Mouse (Mus musculus) brain, embryonic 18.5 days (tissue): ENCODE measurements at regions not wholly inside any gene's neighbourhood (a gene's known extent, or its start where the extent isn't known, plus 50 kb on each side); places are given as distances from the start of the nearest gene placed in this dataset.
"Not testable (repeated sequence)": the region's sequence is repeated elsewhere in the genome, so short reads cannot be mapped to it uniquely, and the experiment has no call there.

Experiments used
- DNase-seq: peaks from one replicate; pipeline ENCODE4 v3.0.0-alpha.2; 2012; ENCODE audit warnings: low read depth, low spot score

- DNase-seq, result no peak
Observed at GRCm38 (mm10) chr6:16765354-16765753, 132.9 kb downstream of the Tfec start.

GRCm38 (mm10) chr6:16764707-16765106 lies 133.5 kb downstream of the Tfec start:
- DNase-seq, result no peak

- not testable (repeated sequence) for DNase-seq
Observed at GRCm38 (mm10) chr6:16755044-16755443, 143.2 kb downstream of the Tfec start.

GRCm38 (mm10) chr6:16733184-16733583 lies 165.1 kb downstream of the Tfec start:
- DNase-seq, result no peak

GRCm38 (mm10) chr6:16732095-16732494 lies 166.1 kb downstream of the Tfec start:
- DNase-seq, result no peak

GRCm38 (mm10) chr6:16727256-16727890 lies 170.9 kb downstream of the Tfec start:
- no peak for DNase-seq

- no peak for DNase-seq
Observed at GRCm38 (mm10) chr6:16725256-16725655, 173.0 kb downstream of the Tfec start.

GRCm38 (mm10) chr6:16704496-16704895 lies 193.7 kb downstream of the Tfec start:
- no peak for DNase-seq

- no peak for DNase-seq
Observed at GRCm38 (mm10) chr6:16703412-16703746, 194.9 kb downstream of the Tfec start.

GRCm38 (mm10) chr6:16702706-16703411 lies 195.4 kb downstream of the Tfec start:
- no peak for DNase-seq

GRCm38 (mm10) chr6:16697285-16697684 lies 201.0 kb downstream of the Tfec start:
- no peak for DNase-seq

GRCm38 (mm10) chr6:16668004-16668403 lies 230.2 kb downstream of the Tfec start:
- no peak for DNase-seq

- no peak for DNase-seq
Observed at GRCm38 (mm10) chr6:16667241-16667640, 231.0 kb downstream of the Tfec start.

GRCm38 (mm10) chr6:16646269-16646668 lies 252.0 kb downstream of the Tfec start:
- no peak for DNase-seq

GRCm38 (mm10) chr6:16643519-16643918 lies 254.7 kb downstream of the Tfec start:
- no peak for DNase-seq

- DNase-seq, result no peak
Observed at GRCm38 (mm10) chr6:16636736-16637304, 261.4 kb downstream of the Tfec start.

- DNase-seq, result no peak
Observed at GRCm38 (mm10) chr6:16636108-16636507, 262.1 kb downstream of the Tfec start.

- peak; percentile 39 for DNase-seq
Observed at GRCm38 (mm10) chr6:16607393-16608023, 290.7 kb downstream of the Tfec start.

- DNase-seq, result no peak
Observed at GRCm38 (mm10) chr6:16606687-16607392, 291.4 kb downstream of the Tfec start.

- DNase-seq, result no peak
Observed at GRCm38 (mm10) chr6:16592411-16592810, 305.8 kb downstream of the Tfec start.

- DNase-seq, result no peak
Observed at GRCm38 (mm10) chr6:16582302-16582701, 315.9 kb downstream of the Tfec start.

GRCm38 (mm10) chr6:16581801-16582200 lies 316.4 kb downstream of the Tfec start:
- no peak for DNase-seq
